Mouse (Mus musculus) midbrain, embryonic 13.5 days (tissue): ENCODE data around the gene Prpf4. TPM values are rescaled to one million over a fixed set of nuclear protein-coding genes. Genes with fewer than 3 reads are reported as not detected.
A peak's percentile ranks its signal among the peaks of the same experiment; 100 is the strongest.

ENCODE experiments used
- ATAC-seq: fragments of 200-750 bp; cut with Nextera tagmentation; 2 replicates; pipeline ENCODE4 v1.8.0; 2017; ENCODE audit warnings: mild to moderate bottlenecking, moderate TSS enrichment, moderate library complexity
- H3K27ac ChIP-seq: fragments of 300-500 bp; sonication (generic); 2 replicates; pipeline ENCODE4 v1.5.1; 2015; ENCODE audit warnings: inconsistent platforms, mild to moderate bottlenecking, moderate library complexity
- H3K27me3 ChIP-seq: fragments of 300-500 bp; sonication (generic); 2 replicates; pipeline ENCODE4 v1.6.1; 2015; ENCODE audit warnings: mild to moderate bottlenecking, inconsistent platforms
- H3K36me3 ChIP-seq: fragments of 300-500 bp; sonication (generic); 2 replicates; pipeline ENCODE4 v1.6.1; 2015; ENCODE audit warnings: mild to moderate bottlenecking, inconsistent platforms
- H3K4me1 ChIP-seq: fragments of 300-500 bp; sonication (generic); replicated peaks from 2 replicates; pipeline ENCODE4 v1.6.1; 2015; ENCODE audit warnings: inconsistent platforms
- H3K4me2 ChIP-seq: fragments of 300-500 bp; sonication (generic); replicated peaks from 2 replicates; pipeline ENCODE4 v1.6.1; 2015; ENCODE audit warnings: moderate library complexity, mild to moderate bottlenecking, inconsistent platforms
- H3K4me3 ChIP-seq: fragments of 300-500 bp; sonication (generic); replicated peaks from 2 replicates; pipeline ENCODE4 v1.5.1; 2015; ENCODE audit warnings: mild to moderate bottlenecking, inconsistent platforms
- H3K9ac ChIP-seq: fragments of 300-500 bp; sonication (generic); replicated peaks from 2 replicates; pipeline ENCODE4 v1.6.1; 2015; ENCODE audit warnings: mild to moderate bottlenecking, inconsistent platforms
- H3K9me3 ChIP-seq: fragments of 300-500 bp; sonication (generic); 2 replicates; pipeline ENCODE4 v1.6.1; 2016; ENCODE audit warnings: mild to moderate bottlenecking, inconsistent platforms
- WGBS: fragments of 180-500 bp; shearing (Covaris S2); methylation state at CpG from one replicate; pipeline ENCODE4 v1.1.7; 2015; 5-methylcytosine and 5-hydroxymethylcytosine counted together
- polyA plus RNA-seq: library from polyadenylated mRNA; unstranded; fragments of >200 nt; fragmentation: Nextera tagmentation; extraction: Ambion mirVana; gene quantifications from 2 replicates; pipeline ENCODE4 v1.2.1, GENCODE M21; 2015

Gene Prpf4
- polyA plus RNA-seq, 1 experiment from 2014 or later, result 18.4 TPM

- WGBS, result 90% methylated on average over 3 of the region's 3 CpGs
- no peak for ATAC-seq
These were observed 50.5 kb downstream of the Prpf4 start for GRCm38 (mm10) chr4:62459081-62459480.

GRCm38 (mm10) chr4:62460348-62460747 lies 51.8 kb downstream of the Prpf4 start:
- H3K4me1 ChIP-seq, result no peaks in the 10 kb centered on the region
- no peak for ATAC-seq
- WGBS, result 95% methylated on average over 8 of the region's 8 CpGs
- peaks cover 35% of the 10 kb centered on the region for H3K36me3 ChIP-seq
- no peak overlapping the region for H3K4me3 ChIP-seq
- no peak overlapping the region for H3K9ac ChIP-seq
- H3K9me3 ChIP-seq, result no peaks in the 10 kb centered on the region
- no peak overlapping the region for H3K27ac ChIP-seq
- no peak overlapping the region for H3K4me2 ChIP-seq
- no peaks in the 10 kb centered on the region for H3K27me3 ChIP-seq

More at GRCm38 (mm10) chr4:62459081-62459480, 50.5 kb downstream of the Prpf4 start:
- Histone ChIP-seq H3K36me3 (peaks cover 35% of the 10 kb centered on the region), H3K9ac (no peak overlapping the region), H3K4me1 (no peaks in the 10 kb centered on the region), H3K27me3 (no peaks in the 10 kb centered on the region), H3K4me3 (no peak overlapping the region), H3K4me2 (no peak overlapping the region), H3K9me3 (no peaks in the 10 kb centered on the region), H3K27ac (no peak overlapping the region)

GRCm38 (mm10) chr4:62463124-62463523 lies 54.5 kb downstream of the Prpf4 start:
- Histone ChIP-seq H3K27ac (no peak overlapping the region), H3K36me3 (peaks cover 29% of the 10 kb centered on the region), H3K9me3 (no peaks in the 10 kb centered on the region), H3K27me3 (no peaks in the 10 kb centered on the region), H3K4me3 (no peak overlapping the region), H3K4me2 (no peak overlapping the region), H3K4me1 (no peaks in the 10 kb centered on the region), H3K9ac (no peak overlapping the region)
- WGBS, result 86% methylated on average over 2 of the region's 2 CpGs
- ATAC-seq, result no peak

GRCm38 (mm10) chr4:62468158-62468557 lies 59.6 kb downstream of the Prpf4 start:
- ATAC-seq, result no peak
- Histone ChIP-seq H3K4me2 (no peak overlapping the region), H3K4me1 (peaks cover 6% of the 10 kb centered on the region; the same call in 1 of the 2 replicates), H3K9me3 (no peaks in the 10 kb centered on the region), H3K27ac (no peak overlapping the region), H3K4me3 (no peak overlapping the region), H3K9ac (no peak overlapping the region), H3K27me3 (no peaks in the 10 kb centered on the region), H3K36me3 (peaks cover 5% of the 10 kb centered on the region)
- WGBS, result 82% methylated on average over 1 of the region's 1 CpGs

GRCm38 (mm10) chr4:62470598-62471051 lies 62.0 kb downstream of the Prpf4 start, which contains the start of gene Wdr31:
Gene Wdr31 (minus strand): TSS chr4:62470896.
- H3K4me1 ChIP-seq, result peaks cover 6% of the 10 kb centered on the region; the same call in 1 of the 2 replicates
- H3K4me3 ChIP-seq, result peak within 1 kb of the TSS; percentile 54
- peak; percentile 95 for ATAC-seq
- under 1% methylated on average over 30 of the region's 30 CpGs for whole genome bisulfite sequencing
- H3K27ac ChIP-seq, result no peak within 1 kb of the TSS
- H3K4me2 ChIP-seq, result peak within 1 kb of the TSS; percentile 62
- H3K36me3 ChIP-seq, result peaks cover 3% of the 10 kb centered on the region; the same call in 1 of the 2 replicates
- H3K9me3 ChIP-seq, result no peaks in the 10 kb centered on the region
- peak within 1 kb of the TSS; percentile 65 for H3K9ac ChIP-seq
- H3K27me3 ChIP-seq, result no peaks in the 10 kb centered on the region

- no peaks in the 10 kb centered on the region for H3K9me3 ChIP-seq
- 97% methylated on average over 2 of the region's 2 CpGs for WGBS
- peaks cover 6% of the 10 kb centered on the region; the same call in 1 of the 2 replicates for H3K4me1 ChIP-seq
- H3K36me3 ChIP-seq, result peaks cover 3% of the 10 kb centered on the region; the same call in 1 of the 2 replicates
- H3K27me3 ChIP-seq, result 0 out of 2 replicates have a peak, but pooled peaks cover 2% of the 10 kb centered on the region
- no peak overlapping the region for H3K4me2 ChIP-seq
- no peak overlapping the region for H3K9ac ChIP-seq
- no peak for ATAC-seq
- no peak overlapping the region for H3K27ac ChIP-seq
- H3K4me3 ChIP-seq, result no peak overlapping the region
These were observed 63.5 kb downstream of the Prpf4 start for GRCm38 (mm10) chr4:62472071-62472470.

- Histone ChIP-seq H3K9ac (no peak overlapping the region), H3K4me1 (peaks cover 10% of the 10 kb centered on the region), H3K36me3 (no peaks in the 10 kb centered on the region), H3K9me3 (no peaks in the 10 kb centered on the region), H3K27me3 (peaks cover 22% of the 10 kb centered on the region), H3K4me2 (no peak overlapping the region), H3K4me3 (no peak overlapping the region), H3K27ac (no peak overlapping the region)
- no peak for ATAC-seq
- WGBS, result 90% methylated on average over 2 of the region's 2 CpGs
These were observed 66.5 kb downstream of the Prpf4 start for GRCm38 (mm10) chr4:62475131-62475530.

GRCm38 (mm10) chr4:62475793-62476192 lies 67.2 kb downstream of the Prpf4 start:
- WGBS, result 95% methylated on average over 6 of the region's 6 CpGs
- peaks cover 6% of the 10 kb centered on the region for H3K4me1 ChIP-seq

More at GRCm38 (mm10) chr4:62475793-62476192, 67.2 kb downstream of the Prpf4 start:
- no peak overlapping the region for H3K27ac ChIP-seq
- peaks cover 29% of the 10 kb centered on the region for H3K27me3 ChIP-seq
- no peak overlapping the region for H3K9ac ChIP-seq
- no peak for ATAC-seq
- H3K4me3 ChIP-seq, result no peak overlapping the region
- no peak overlapping the region for H3K4me2 ChIP-seq
- no peaks in the 10 kb centered on the region for H3K9me3 ChIP-seq
- no peaks in the 10 kb centered on the region for H3K36me3 ChIP-seq

Other genes with a start within 250 kb of the Prpf4 start
- 28.1 and 34.6 TPM in 2 replicates for gene Zfp37, start 177.8 kb upstream of the Prpf4 start, polyA plus RNA-seq
- gene Slc31a2, start 146.2 kb upstream of the Prpf4 start, polyA plus RNA-seq, result 11.4 and 12.5 TPM in 2 replicates
- 23.6 and 24.0 TPM in 2 replicates for gene Fkbp15, start 48.2 kb upstream of the Prpf4 start, polyA plus RNA-seq
- gene Slc31a1, start 48.1 kb upstream of the Prpf4 start, polyA plus RNA-seq, result 37.9 and 38.2 TPM in 2 replicates
- 116 and 120 TPM in 2 replicates for gene Cdc26, start 155 bp upstream of the Prpf4 start, polyA plus RNA-seq
- gene Rnf183, start 26.5 kb downstream of the Prpf4 start, polyA plus RNA-seq, result 0.11 and 0.23 TPM in 2 replicates
- 9.6 and 10.8 TPM in 2 replicates for gene Wdr31, start 62.1 kb downstream of the Prpf4 start, polyA plus RNA-seq
- gene Bspry, start 71.3 kb downstream of the Prpf4 start, polyA plus RNA-seq, result 0.44 and 0.86 TPM in 2 replicates
- 13.2 and 14.3 TPM in 2 replicates for gene Hdhd3, start 94.7 kb downstream of the Prpf4 start, polyA plus RNA-seq
- 59.8 and 65.4 TPM in 2 replicates for gene Alad, start 111.1 kb downstream of the Prpf4 start, polyA plus RNA-seq
- gene Pole3, start 116.3 kb downstream of the Prpf4 start, polyA plus RNA-seq, result 81.3 and 87.2 TPM in 2 replicates
- 1.1 and 1.5 TPM in 2 replicates for gene 4933430I17Rik, start 116.6 kb downstream of the Prpf4 start, polyA plus RNA-seq
- gene Rgs3, start 151.1 kb downstream of the Prpf4 start, polyA plus RNA-seq, result 65.9 and 70.0 TPM in 2 replicates